Mouse (Mus musculus) lung, embryonic 14.5 days (tissue): ENCODE data around the gene Dmwd. TPM values are rescaled to one million over a fixed set of nuclear protein-coding genes. Genes with fewer than 3 reads are reported as not detected.

ENCODE experiments used
- ATAC-seq: fragments of 200-750 bp; cut with Nextera tagmentation; 2 replicates; pipeline ENCODE4 v1.8.0; 2017; ENCODE audit warnings: mild to moderate bottlenecking, moderate TSS enrichment, moderate library complexity; ENCODE audit not compliant: insufficient read depth
- DNase-seq: peaks from one replicate; pipeline ENCODE4 v3.0.0-alpha.2; 2015
- H3K27ac ChIP-seq: fragments of 300-500 bp; sonication (generic); 2 replicates; pipeline ENCODE4 v1.5.1; 2014; ENCODE audit warnings: low read depth, mild to moderate bottlenecking, moderate library complexity
- H3K27me3 ChIP-seq: fragments of 300-500 bp; sonication (generic); 2 replicates; pipeline ENCODE4 v1.6.1; 2014; ENCODE audit warnings: low read length, control low read depth; ENCODE audit not compliant: insufficient read depth
- H3K36me3 ChIP-seq: fragments of 300-500 bp; sonication (generic); 2 replicates; pipeline ENCODE4 v1.6.1; 2014; ENCODE audit warnings: control low read depth; ENCODE audit not compliant: insufficient read depth
- H3K4me1 ChIP-seq: fragments of 300-500 bp; sonication (generic); 2 replicates; pipeline ENCODE4 v1.6.1; 2014; ENCODE audit warnings: antibody characterized with exemption, control low read depth; ENCODE audit not compliant: insufficient read depth
- H3K4me2 ChIP-seq: fragments of 300-500 bp; sonication (generic); 2 replicates; pipeline ENCODE4 v1.6.1; 2014; ENCODE audit warnings: mild to moderate bottlenecking
- H3K4me3 ChIP-seq: fragments of 300-500 bp; sonication (generic); 2 replicates; pipeline ENCODE4 v1.5.1; 2014; ENCODE audit warnings: low read depth, low read length
- H3K9ac ChIP-seq: fragments of 300-500 bp; sonication (generic); 2 replicates; pipeline ENCODE4 v1.6.1; 2014
- H3K9me3 ChIP-seq: fragments of 300-500 bp; sonication (generic); 2 replicates; pipeline ENCODE4 v1.6.1; 2016; ENCODE audit warnings: low read depth, low read length, control low read depth
- CTCF ChIP-seq: IDR thresholded peaks from 2 replicates; pipeline ENCODE4 v1.5.1; 2016; ENCODE audit warnings: antibody characterized with exemption, low read depth
- WGBS: fragments of 180-500 bp; shearing (Covaris S2); extraction: QIAGEN DNeasy Blood & Tissue Kit; methylation state at CpG from one replicate; pipeline ENCODE4 v1.1.7; 2014; 5-methylcytosine and 5-hydroxymethylcytosine counted together
- polyA plus RNA-seq: library from polyadenylated mRNA; unstranded; fragments of >200 nt; fragmentation: Nextera tagmentation; extraction: Ambion mirVana; gene quantifications from 2 replicates; pipeline ENCODE4 v1.2.1, GENCODE M21; 2014

Gene Dmwd
- 18.5 and 19.2 TPM in 2 replicates for polyA plus RNA-seq

- Histone ChIP-seq H3K27me3 (no peaks in the 10 kb centered on the region), H3K4me1 (peaks cover 7% of the 10 kb centered on the region), H3K36me3 (peaks cover 32% of the 10 kb centered on the region), H3K9me3 (no peaks in the 10 kb centered on the region), H3K4me3 (peak within 1 kb of the TSS; percentile 92), H3K4me2 (peak within 1 kb of the TSS; percentile 96), H3K9ac (peak within 1 kb of the TSS; percentile 98), H3K27ac (peak within 1 kb of the TSS; percentile 86)
- DNase-seq (peak; percentile 99), ATAC-seq (peak; percentile 99)
- TF ChIP-seq CTCF = no peak
- under 1% methylated on average over 89 of the region's 91 CpGs for WGBS
These were observed at the start of gene Dmwd for GRCm38 (mm10) chr7:19075723-19076585. Gene Dmwd (plus strand): TSS chr7:19076227.

- Histone ChIP-seq H3K4me2 (no peak overlapping the region), H3K27me3 (peaks cover 8% of the 10 kb centered on the region), H3K27ac (no peak overlapping the region), H3K9me3 (no peaks in the 10 kb centered on the region), H3K36me3 (peaks cover 43% of the 10 kb centered on the region), H3K4me1 (0 out of 2 replicates have a peak, but pooled peaks cover 5% of the 10 kb centered on the region), H3K4me3 (no peak overlapping the region), H3K9ac (no peak overlapping the region)
- no peak for TF ChIP-seq CTCF
- ATAC-seq (no peak), DNase-seq (no peak)
These were observed 48.0 kb upstream of the Dmwd start for GRCm38 (mm10) chr7:19028067-19028466.

DNA sequence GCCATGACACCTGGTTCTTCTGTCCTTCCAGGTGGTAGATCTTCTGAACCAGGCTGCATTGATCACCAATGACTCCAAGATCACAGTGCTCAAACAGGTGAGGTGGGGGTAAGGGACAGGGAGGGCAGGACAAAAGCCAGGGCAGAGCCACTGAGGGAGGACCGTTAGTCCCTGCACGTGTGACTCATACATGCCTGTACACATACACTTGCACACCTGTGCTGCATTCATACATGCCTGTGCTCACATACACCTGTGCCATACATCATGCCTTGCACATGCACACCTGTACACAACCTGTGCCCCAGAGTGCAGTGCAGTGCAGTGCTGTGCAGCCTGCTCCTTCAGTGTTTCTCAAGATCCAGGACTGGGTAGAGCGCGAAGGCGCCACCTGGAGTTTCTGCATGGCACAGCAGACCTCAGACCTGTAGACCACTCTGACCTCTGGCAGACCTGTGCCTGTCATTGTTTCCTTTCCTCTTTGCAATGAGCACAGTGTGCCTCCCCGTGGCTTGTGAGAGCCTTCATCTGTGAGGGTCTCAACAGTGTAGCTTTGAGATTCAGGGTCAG, 46.9 kb upstream of the Dmwd start:
- H3K4me1 ChIP-seq = 0 out of 2 replicates have a peak, but pooled peaks cover 5% of the 10 kb centered on the region
- 64% methylated on average over 6 of the region's 6 CpGs for WGBS
- no peaks in the 10 kb centered on the region for H3K27me3 ChIP-seq
- 0 out of 2 replicates have a peak, but pooled peaks have one; percentile 32 for ATAC-seq
- H3K4me2 ChIP-seq = no peak overlapping the region
- peak; percentile 73 for DNase-seq
- H3K36me3 ChIP-seq = peaks cover 50% of the 10 kb centered on the region
- no peak overlapping the region for H3K27ac ChIP-seq
- TF ChIP-seq CTCF = peak; percentile 81
- H3K9me3 ChIP-seq = no peaks in the 10 kb centered on the region
- H3K4me3 ChIP-seq = no peak overlapping the region
- no peak overlapping the region for H3K9ac ChIP-seq

GRCm38 (mm10) chr7:19031641-19032040, 44.4 kb upstream of the Dmwd start:
- no peak for ATAC-seq
- Histone ChIP-seq H3K4me2 (no peak overlapping the region), H3K4me3 (no peak overlapping the region), H3K9me3 (no peaks in the 10 kb centered on the region), H3K27ac (no peak overlapping the region), H3K36me3 (peaks cover 75% of the 10 kb centered on the region), H3K9ac (no peak overlapping the region), H3K4me1 (no peaks in the 10 kb centered on the region), H3K27me3 (no peaks in the 10 kb centered on the region)
- WGBS = 74% methylated on average over 4 of the region's 4 CpGs
- no peak for DNase-seq
- TF ChIP-seq CTCF = no peak

- no peak overlapping the region for H3K4me3 ChIP-seq
- peaks cover 100% of the 10 kb centered on the region for H3K36me3 ChIP-seq
- no peaks in the 10 kb centered on the region for H3K27me3 ChIP-seq
- no peak overlapping the region for H3K4me2 ChIP-seq
- 87% methylated on average over 6 of the region's 6 CpGs for WGBS
- H3K9ac ChIP-seq = no peak overlapping the region
- no peak overlapping the region for H3K27ac ChIP-seq
- ATAC-seq (no peak), DNase-seq (no peak)
- no peaks in the 10 kb centered on the region for H3K4me1 ChIP-seq
- TF ChIP-seq CTCF = no peak
- H3K9me3 ChIP-seq = no peaks in the 10 kb centered on the region
These were observed 31.4 kb upstream of the Dmwd start for GRCm38 (mm10) chr7:19044616-19045015.

GRCm38 (mm10) chr7:19046286-19047069, 29.5 kb upstream of the Dmwd start:
- H3K36me3 ChIP-seq = peaks cover 100% of the 10 kb centered on the region
- 89% methylated on average over 11 of the region's 11 CpGs for WGBS
- ATAC-seq = no peak
- no peaks in the 10 kb centered on the region for H3K9me3 ChIP-seq
- no peak overlapping the region for H3K9ac ChIP-seq
- H3K4me3 ChIP-seq = no peak overlapping the region
- no peaks in the 10 kb centered on the region for H3K27me3 ChIP-seq
- TF ChIP-seq CTCF = no peak
- no peak for DNase-seq
- H3K4me2 ChIP-seq = no peak overlapping the region
- no peak overlapping the region for H3K27ac ChIP-seq
- H3K4me1 ChIP-seq = no peaks in the 10 kb centered on the region
